Mouse (Mus musculus) thymus, adult 18-20 months (tissue): ENCODE data around the gene Nme6.

Experiments used
- DNase-seq, 2 experiments: peaks; one replicate each; pipeline ENCODE4 v3.0.0; 2022; ENCODE audit warnings: mixed read lengths in 2 of 2

The Nme6 gene

DNA sequence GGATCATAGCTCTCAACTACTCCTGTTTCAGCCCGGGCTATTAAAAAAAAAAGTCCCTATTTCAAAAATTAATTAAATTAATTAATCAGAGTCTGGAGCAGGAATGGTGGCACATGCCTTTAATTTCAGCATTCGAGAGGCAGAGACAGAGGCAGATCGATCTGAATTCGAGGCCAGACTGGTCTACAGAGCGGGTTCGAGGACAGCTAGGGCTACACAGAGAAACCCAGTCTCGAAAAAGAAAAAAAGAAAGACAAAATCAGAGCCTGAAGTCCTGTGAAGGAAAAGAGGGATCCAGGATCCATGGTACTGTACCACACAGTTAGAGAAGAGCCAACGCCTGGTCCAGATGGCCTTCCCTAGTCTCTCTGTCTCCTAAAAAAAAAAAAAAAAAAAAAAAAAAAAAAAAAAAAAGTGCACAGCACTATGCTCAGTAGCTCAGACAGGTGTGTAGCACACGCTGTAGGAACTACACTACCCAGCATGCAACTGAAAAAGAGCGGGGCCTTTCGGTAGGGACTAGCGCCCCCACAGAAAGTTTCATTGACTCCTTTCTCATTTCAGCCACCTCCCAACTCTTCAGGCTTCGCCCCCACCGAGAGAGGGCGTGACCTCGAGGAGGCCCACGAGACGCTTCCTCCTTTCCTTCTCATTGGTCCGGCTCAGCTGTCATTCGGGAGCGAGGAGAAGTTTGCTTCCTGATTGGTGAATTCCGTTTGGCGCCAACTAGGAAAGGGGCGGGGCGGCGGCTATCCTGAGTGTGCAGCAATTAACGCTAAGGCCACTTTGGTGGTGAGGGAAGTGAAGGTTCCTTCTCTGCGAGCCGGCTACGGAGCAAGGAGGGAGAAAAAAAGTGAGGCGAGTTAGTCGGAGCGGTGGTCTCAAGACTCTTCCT lies 42.5 kb downstream of the Nme6 start, which contains the start of gene Cdc25a:
Gene Cdc25a, plus strand, starts transcription at position 783 of the 895 bp plus-strand sequence.
- DNase-seq: peak; percentile 95 to 99

DNA sequence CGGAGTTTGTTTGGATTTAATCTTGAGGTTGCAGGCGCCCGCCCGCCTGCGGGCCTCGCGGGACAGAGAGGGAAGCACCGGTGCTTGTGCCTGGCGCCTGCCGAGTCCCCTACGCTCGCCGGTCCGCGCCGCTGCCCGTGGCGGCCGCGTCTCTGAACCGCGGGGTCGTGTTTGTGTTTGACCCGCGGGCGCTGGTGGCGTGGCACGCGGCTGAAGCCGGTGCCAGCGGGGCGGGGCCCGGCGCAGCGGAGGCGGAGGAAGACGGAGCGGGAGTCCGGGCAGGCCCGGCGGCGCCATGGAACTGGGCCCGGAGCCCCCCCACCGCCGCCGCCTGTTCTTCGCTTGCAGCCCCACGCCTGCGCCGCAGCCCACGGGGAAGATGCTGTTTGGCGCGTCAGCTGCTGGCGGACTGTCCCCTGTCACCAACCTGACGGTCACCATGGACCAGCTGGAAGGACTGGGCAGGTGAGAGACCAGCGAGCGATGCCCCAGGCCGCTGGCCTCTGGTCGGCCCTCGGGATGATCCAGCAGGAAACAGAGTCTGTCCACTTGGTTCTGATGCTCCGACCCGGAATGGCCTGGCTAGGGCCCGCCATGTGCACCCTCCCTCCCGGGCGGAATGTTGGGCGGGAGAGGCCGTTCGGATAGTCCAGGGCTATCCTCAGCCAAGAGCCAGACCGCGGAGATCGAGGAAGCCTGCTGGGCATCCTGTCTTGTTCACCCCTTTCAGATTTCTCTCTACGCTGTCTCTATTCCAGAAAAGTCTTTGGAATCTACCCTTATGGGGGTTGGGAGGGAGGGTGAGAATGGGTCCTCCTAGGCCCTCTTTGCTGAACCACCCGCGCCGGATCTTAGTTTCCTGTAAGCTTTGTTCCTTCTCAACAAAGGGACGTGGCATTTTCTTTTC lies 43.4 kb downstream of the Nme6 start:
- peak; percentile 36 to 41 for DNase-seq

DNA sequence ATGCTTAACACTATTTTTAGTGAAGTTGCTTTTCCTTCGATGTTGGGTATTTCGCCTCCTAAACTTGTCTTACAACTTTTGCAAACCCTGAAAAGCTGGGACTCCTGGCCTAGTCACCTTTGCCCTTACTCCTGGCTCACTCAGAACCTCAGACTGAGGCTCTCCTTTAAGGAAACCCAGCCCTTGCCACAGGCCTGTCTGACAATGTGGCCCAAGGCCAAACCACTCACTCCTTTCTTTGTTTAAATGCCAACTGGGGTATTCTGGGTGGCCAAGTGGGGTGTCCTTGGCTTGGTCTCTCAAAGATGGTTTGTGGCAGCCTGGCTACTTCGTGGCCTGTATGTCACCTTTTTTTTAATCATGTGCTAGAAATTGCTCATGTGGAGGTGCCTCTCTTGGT lies 44.2 kb downstream of the Nme6 start:
- DNase-seq: no peak

DNA sequence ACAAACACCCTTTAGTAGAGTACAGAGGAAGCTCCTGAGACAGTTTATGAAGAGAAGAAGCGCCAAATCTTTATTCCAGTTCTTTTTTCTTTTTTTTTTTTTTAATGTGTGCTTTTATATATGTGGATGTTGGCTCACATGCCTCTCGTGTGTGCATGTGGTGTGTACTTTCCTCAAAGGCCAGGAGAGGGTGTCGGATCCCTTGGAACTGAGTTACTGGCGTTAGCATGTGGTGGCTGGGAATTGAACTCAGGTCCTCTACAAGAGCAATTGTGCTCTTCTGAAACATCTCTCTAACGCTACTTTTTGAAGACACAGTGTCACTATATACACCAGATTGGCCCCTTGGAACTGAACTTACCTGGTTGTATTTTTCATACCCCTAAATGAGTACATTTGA lies 45.1 kb downstream of the Nme6 start:
- DNase-seq: no peak

DNA sequence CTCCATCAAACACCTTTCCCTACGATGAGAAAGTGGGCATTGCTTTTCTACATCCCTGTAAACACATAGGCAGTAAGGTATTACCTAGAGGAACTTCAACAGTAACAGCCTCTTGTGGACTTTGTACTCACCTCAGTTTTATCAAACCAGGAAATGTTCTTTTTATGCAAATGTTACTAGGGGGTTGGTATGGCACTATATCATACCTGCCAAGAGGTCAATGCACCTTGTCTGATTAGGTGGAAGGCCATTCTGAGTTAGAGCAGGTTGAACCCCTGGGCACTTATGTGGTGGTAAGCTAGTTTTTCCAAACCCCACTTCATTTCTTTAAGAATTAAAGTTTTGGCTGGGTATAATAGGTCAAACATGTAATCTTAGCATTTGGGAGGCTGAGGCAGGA lies 46.8 kb downstream of the Nme6 start:
- DNase-seq: no peak

DNA sequence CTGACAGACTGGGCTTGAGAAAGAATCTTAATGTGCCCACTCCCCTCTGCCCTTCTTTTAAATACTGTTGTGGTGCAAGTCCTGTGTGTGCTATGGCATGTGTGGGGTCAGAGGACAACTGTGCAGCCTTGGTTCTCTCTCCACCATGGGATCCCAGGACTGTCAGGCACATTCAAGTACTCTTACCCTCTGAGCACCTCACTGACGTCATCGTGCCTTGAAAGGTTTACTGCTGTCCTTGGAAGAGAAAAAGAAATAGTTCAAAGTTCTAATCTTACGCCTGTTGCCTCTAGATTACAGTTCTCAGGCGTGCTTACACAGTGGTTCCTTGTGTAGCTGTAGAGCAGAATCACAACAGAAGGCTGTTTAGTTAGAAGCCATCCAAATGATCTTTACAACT lies 53.7 kb downstream of the Nme6 start:
- no peak for DNase-seq

DNA sequence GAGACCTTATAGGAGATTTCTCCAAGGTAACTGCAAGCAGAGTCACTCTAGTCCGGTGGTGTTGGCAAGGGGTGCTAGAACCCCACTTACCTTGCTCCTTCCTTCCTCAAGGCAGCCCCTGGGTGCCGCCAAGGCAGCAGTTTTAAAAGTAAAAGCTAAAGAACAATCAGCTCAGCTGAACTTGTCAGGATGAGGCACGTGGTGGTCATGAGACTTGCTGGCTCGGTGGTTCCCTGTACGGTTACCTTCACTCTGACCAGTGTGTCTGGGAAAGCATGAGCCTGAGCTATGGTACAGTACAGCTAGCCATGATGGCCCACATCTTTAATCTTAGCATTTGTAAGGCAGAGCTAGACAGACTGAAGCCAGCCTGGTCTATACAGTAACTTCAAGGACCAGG lies 54.8 kb downstream of the Nme6 start:
- no peak for DNase-seq

DNA sequence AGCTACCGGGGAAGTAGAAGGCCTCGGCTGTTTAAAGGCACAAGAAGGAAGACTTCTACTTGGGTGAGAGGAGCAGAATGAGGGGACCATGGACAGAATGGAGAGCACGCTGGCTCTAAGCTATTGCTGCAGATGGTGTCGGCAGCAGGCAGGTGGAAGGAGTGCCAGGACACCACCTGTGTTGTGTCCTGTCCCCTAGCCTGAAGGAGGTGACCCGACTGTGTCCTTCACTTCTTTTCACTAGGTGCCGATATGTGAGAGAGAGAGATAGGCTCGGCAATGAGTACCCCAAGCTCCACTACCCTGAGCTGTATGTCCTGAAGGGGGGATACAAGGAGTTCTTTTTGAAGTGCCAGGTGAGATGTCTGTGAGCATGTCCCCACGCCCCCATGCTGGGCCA lies 59.0 kb downstream of the Nme6 start:
- DNase-seq: no peak
